Mouse (Mus musculus): Measurements from ENCODE around the gene Tcaim. TPM values are rescaled to one million over a fixed set of nuclear protein-coding genes. Genes with fewer than 3 reads are reported as not detected.

Gene Tcaim
- total RNA-seq (2014; fragmentation: Nextera tagmentation), result 7.7 and 7.8 TPM in 2 replicates
- 7.6 and 10.9 TPM in 2 replicates for total RNA-seq (2017)

GRCm38 (mm10) chr9:122805053-122805844, at the start of gene Tcaim:
TSS of gene Tcaim (plus strand) at chr9:122805539.
- peak; percentile 95 for ATAC-seq (replicated peaks; ENCODE audit: poor library complexity, severe bottlenecking)

GRCm38 (mm10) chr9:122757614-122758013, 47.7 kb upstream of the Tcaim start:
- no peak for ATAC-seq (replicated peaks; ENCODE audit: poor library complexity, severe bottlenecking)

- no peak for ATAC-seq (replicated peaks; ENCODE audit: poor library complexity, severe bottlenecking)
These were observed 45.2 kb upstream of the Tcaim start for GRCm38 (mm10) chr9:122760111-122760510.

- ATAC-seq (replicated peaks; ENCODE audit: poor library complexity, severe bottlenecking), result peak; percentile 70
These were observed 20.1 kb upstream of the Tcaim start for GRCm38 (mm10) chr9:122785231-122785630.

GRCm38 (mm10) chr9:122786534-122786933, 18.8 kb upstream of the Tcaim start:
- no peak for ATAC-seq (replicated peaks; ENCODE audit: poor library complexity, severe bottlenecking)

- ATAC-seq (replicated peaks; ENCODE audit: poor library complexity, severe bottlenecking), result no peak
These were observed 554 bp downstream of the Tcaim start for GRCm38 (mm10) chr9:122805845-122806341.

GRCm38 (mm10) chr9:122807186-122807585, 1.8 kb downstream of the Tcaim start:
- no peak for ATAC-seq (replicated peaks; ENCODE audit: poor library complexity, severe bottlenecking)

- no peak for ATAC-seq (replicated peaks; ENCODE audit: poor library complexity, severe bottlenecking)
These were observed 4.9 kb downstream of the Tcaim start for GRCm38 (mm10) chr9:122810212-122810611.

- ATAC-seq (replicated peaks; ENCODE audit: poor library complexity, severe bottlenecking), result no peak
These were observed 7.0 kb downstream of the Tcaim start for GRCm38 (mm10) chr9:122812386-122812785.

- no peak for ATAC-seq (replicated peaks; ENCODE audit: poor library complexity, severe bottlenecking)
These were observed 9.4 kb downstream of the Tcaim start for GRCm38 (mm10) chr9:122814775-122815174.

- ATAC-seq (replicated peaks; ENCODE audit: poor library complexity, severe bottlenecking), result no peak
These were observed 10.0 kb downstream of the Tcaim start for GRCm38 (mm10) chr9:122815239-122815851.

- ATAC-seq (replicated peaks; ENCODE audit: poor library complexity, severe bottlenecking), result no peak
These were observed 18.2 kb downstream of the Tcaim start for GRCm38 (mm10) chr9:122823374-122824017.

GRCm38 (mm10) chr9:122826743-122827142, 21.4 kb downstream of the Tcaim start:
- ATAC-seq (replicated peaks; ENCODE audit: poor library complexity, severe bottlenecking), result no peak

- no peak for ATAC-seq (replicated peaks; ENCODE audit: poor library complexity, severe bottlenecking)
These were observed 24.6 kb downstream of the Tcaim start for GRCm38 (mm10) chr9:122829826-122830380.

GRCm38 (mm10) chr9:122836126-122836525, 30.8 kb downstream of the Tcaim start:
- no peak for ATAC-seq (replicated peaks; ENCODE audit: poor library complexity, severe bottlenecking)

- no peak for ATAC-seq (replicated peaks; ENCODE audit: poor library complexity, severe bottlenecking)
These were observed 31.5 kb downstream of the Tcaim start for GRCm38 (mm10) chr9:122836790-122837189.

- no peak for ATAC-seq (replicated peaks; ENCODE audit: poor library complexity, severe bottlenecking)
These were observed 31.9 kb downstream of the Tcaim start for GRCm38 (mm10) chr9:122837216-122837615.

GRCm38 (mm10) chr9:122837680-122838079, 32.3 kb downstream of the Tcaim start:
- ATAC-seq (replicated peaks; ENCODE audit: poor library complexity, severe bottlenecking), result no peak

GRCm38 (mm10) chr9:122843760-122844159, 38.4 kb downstream of the Tcaim start, which contains the start of gene Gm35549:
TSS of gene Gm35549 (minus strand) at chr9:122844035.
- no peak for ATAC-seq (replicated peaks; ENCODE audit: poor library complexity, severe bottlenecking)

- ATAC-seq (replicated peaks; ENCODE audit: poor library complexity, severe bottlenecking), result no peak
These were observed 40.3 kb downstream of the Tcaim start for GRCm38 (mm10) chr9:122845621-122846020.

GRCm38 (mm10) chr9:122846156-122846555, 40.8 kb downstream of the Tcaim start:
- no peak for ATAC-seq (replicated peaks; ENCODE audit: poor library complexity, severe bottlenecking)
